Mouse (Mus musculus): ENCODE data around the gene Nolc1. TPM values are rescaled to one million over a fixed set of nuclear protein-coding genes. Genes with fewer than 3 reads are reported as not detected.

The Nolc1 gene
- polyA plus RNA-seq, 1 experiment from 2014 or later = 93.5 TPM

Other genes with a start within 250 kb of the Nolc1 start
- gene Armh3, start 77.4 kb upstream of the Nolc1 start, polyA plus RNA-seq (2015; fragmentation: Nextera tagmentation; extraction: Ambion mirVana) = 20.5 and 22.1 TPM in 2 replicates
- gene Hps6, start 72.4 kb upstream of the Nolc1 start, polyA plus RNA-seq (2015; fragmentation: Nextera tagmentation; extraction: Ambion mirVana) = 7.3 and 8.1 TPM in 2 replicates
- 37.8 and 42.6 TPM in 2 replicates for gene Pprc1, start 31.0 kb upstream of the Nolc1 start, polyA plus RNA-seq (2015; fragmentation: Nextera tagmentation; extraction: Ambion mirVana)
- 114 and 123 TPM in 2 replicates for gene Ldb1, start 30.6 kb upstream of the Nolc1 start, polyA plus RNA-seq (2015; fragmentation: Nextera tagmentation; extraction: Ambion mirVana)
- gene Elovl3, start 56.0 kb downstream of the Nolc1 start, polyA plus RNA-seq (2015; fragmentation: Nextera tagmentation; extraction: Ambion mirVana) = 0.52 and 0.59 TPM in 2 replicates
- gene Pitx3, start 72.5 kb downstream of the Nolc1 start, polyA plus RNA-seq (2015; fragmentation: Nextera tagmentation; extraction: Ambion mirVana) = 6.8 and 9.1 TPM in 2 replicates
- gene Gbf1, start 76.6 kb downstream of the Nolc1 start, polyA plus RNA-seq (2015; fragmentation: Nextera tagmentation; extraction: Ambion mirVana) = 62.6 and 73.6 TPM in 2 replicates
- 9.4 and 11.1 TPM in 2 replicates for gene Nfkb2, start 228.5 kb downstream of the Nolc1 start, polyA plus RNA-seq (2015; fragmentation: Nextera tagmentation; extraction: Ambion mirVana)